Mouse (Mus musculus) neural tube, embryonic 13.5 days (tissue): Measurements from ENCODE around the gene Aftph. TPM values are rescaled to one million over a fixed set of nuclear protein-coding genes. Genes with fewer than 3 reads are reported as not detected.

Experiments
- ATAC-seq: fragments of 200-750 bp; cut with Nextera tagmentation; 2 replicates; pipeline ENCODE4 v1.8.0; 2017; ENCODE audit warnings: low read depth, mild to moderate bottlenecking, moderate TSS enrichment, moderate library complexity
- H3K27ac ChIP-seq: fragments of 300-500 bp; sonication (generic); replicated peaks from 2 replicates; pipeline ENCODE4 v1.5.1; 2015; ENCODE audit warnings: moderate library complexity, mild to moderate bottlenecking, inconsistent platforms
- H3K27me3 ChIP-seq: fragments of 300-500 bp; sonication (generic); 2 replicates; pipeline ENCODE4 v1.6.1; 2015; ENCODE audit warnings: mild to moderate bottlenecking, inconsistent platforms
- H3K36me3 ChIP-seq: fragments of 300-500 bp; sonication (generic); 2 replicates; pipeline ENCODE4 v1.6.1; 2015; ENCODE audit warnings: mild to moderate bottlenecking, inconsistent platforms
- H3K4me1 ChIP-seq: fragments of 300-500 bp; sonication (generic); replicated peaks from 2 replicates; pipeline ENCODE4 v1.6.1; 2015; ENCODE audit warnings: inconsistent platforms
- H3K4me2 ChIP-seq: fragments of 300-500 bp; sonication (generic); 2 replicates; pipeline ENCODE4 v1.6.1; 2015; ENCODE audit warnings: inconsistent platforms, mild to moderate bottlenecking, moderate library complexity
- H3K4me3 ChIP-seq: fragments of 300-500 bp; sonication (generic); 2 replicates; pipeline ENCODE4 v1.5.1; 2015; ENCODE audit warnings: mild to moderate bottlenecking, inconsistent platforms
- H3K9ac ChIP-seq: fragments of 300-500 bp; sonication (generic); 2 replicates; pipeline ENCODE4 v1.6.1; 2015; ENCODE audit warnings: moderate library complexity, mild to moderate bottlenecking, inconsistent platforms
- H3K9me3 ChIP-seq: fragments of 300-500 bp; sonication (generic); 2 replicates; pipeline ENCODE4 v1.6.1; 2016; ENCODE audit warnings: inconsistent platforms
- WGBS: fragments of 180-500 bp; shearing (Covaris S2); methylation state at CpG from one replicate; pipeline ENCODE4 v1.1.7; 2015; 5-methylcytosine and 5-hydroxymethylcytosine counted together
- polyA plus RNA-seq: library from polyadenylated mRNA; unstranded; fragments of >200 nt; fragmentation: Nextera tagmentation; extraction: Ambion mirVana; gene quantifications from 2 replicates; pipeline ENCODE4 v1.2.1, GENCODE M21; 2015

The Aftph gene
- polyA plus RNA-seq, 1 experiment from 2014 or later, result 38.3 TPM

DNA sequence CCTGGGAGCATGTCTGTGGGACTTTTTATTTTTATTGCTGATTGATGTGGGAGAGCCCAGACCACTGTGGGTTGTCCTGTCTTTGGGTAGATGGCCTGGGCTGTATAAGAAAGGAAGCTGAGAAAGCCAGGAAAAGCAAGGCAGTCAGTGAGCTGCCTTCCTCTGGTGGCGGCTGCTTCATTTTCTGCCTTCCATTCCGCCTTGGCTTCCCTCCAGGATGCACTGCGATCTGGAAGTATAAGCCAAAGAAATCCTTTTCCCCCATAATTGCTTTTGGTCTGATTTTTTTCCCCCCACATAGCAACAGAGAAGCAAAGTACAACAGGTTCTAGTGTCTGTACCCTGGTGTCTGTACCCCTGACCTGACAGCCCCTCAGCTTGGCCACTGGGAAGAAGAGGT, 82.3 kb downstream of the Aftph start:
- Histone ChIP-seq H3K9me3 (no peaks in the 10 kb centered on the region), H3K27me3 (no peaks in the 10 kb centered on the region), H3K27ac (0 out of 2 replicates have a peak overlapping the region, but pooled peaks have one; percentile 18), H3K36me3 (no peaks in the 10 kb centered on the region), H3K4me3 (no peak overlapping the region), H3K9ac (no peak overlapping the region), H3K4me2 (no peak overlapping the region), H3K4me1 (peaks cover 42% of the 10 kb centered on the region)
- no peak for ATAC-seq
- WGBS, result 74% methylated on average over 3 of the region's 3 CpGs

DNA sequence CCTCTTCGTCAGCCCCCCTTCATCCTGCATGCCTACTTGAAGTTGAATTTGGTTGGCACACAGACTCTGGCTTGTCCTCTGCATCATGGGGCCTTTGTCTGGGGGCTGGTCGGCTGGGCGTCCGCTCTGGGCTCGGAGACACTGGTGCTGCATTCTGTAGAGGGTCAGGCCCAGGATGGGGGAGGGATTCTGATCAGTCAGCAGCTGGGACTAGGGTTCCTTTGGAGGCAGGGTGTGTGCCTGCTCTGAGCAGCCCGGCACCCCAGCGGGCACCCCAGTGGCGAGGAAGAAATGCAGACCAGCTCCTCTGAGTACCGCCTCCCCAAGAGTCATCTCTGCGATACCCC, 84.7 kb downstream of the Aftph start:
- whole genome bisulfite sequencing, result 11% methylated on average over 10 of the region's 10 CpGs
- Histone ChIP-seq H3K9ac (peak overlapping the region; percentile 57), H3K4me3 (peak overlapping the region; percentile 8)

DNA sequence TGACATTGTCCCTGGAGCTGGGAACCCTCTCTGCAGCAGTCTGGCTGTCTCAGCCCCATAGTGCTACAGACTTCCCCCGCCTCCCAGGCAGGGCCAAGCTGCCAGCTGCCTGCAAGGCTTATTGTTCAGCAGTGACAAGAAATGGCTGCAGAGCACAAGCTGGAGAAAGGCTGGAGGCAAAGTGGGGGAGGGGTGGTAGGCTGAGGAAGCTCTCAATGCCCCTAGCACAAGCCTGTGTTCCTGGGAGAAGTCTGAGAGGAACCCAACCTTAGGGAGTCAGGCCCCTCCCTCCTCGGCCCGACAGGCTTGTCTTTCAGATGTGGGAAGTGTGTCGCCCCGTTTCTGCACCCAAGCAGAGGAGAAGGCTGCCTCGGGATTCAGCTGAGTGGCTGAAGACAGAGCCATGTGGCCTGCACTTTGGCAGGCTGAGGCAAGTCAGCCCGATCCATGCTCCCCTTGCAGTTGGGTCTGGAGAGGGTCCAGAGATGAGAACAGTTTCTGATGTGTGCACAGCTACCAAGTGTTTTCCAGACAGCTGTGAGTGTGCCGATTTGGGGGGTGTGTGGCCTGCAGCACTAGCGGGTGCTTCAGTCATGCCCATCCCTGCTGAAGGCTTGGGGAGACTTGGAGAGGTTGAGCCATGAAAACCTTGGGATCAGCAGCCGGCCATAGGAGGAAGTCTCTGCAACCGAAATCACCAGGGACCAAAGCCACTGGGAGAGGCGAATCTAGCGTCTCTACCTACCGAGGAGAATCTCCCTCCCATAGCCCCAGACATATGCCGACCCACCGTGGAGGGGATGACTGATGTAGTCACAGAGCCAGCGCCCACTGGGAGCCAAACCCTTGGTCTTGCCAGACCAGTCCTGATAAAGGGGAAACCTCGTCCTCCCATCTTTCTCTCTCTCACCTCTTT, 85.3 kb downstream of the Aftph start:
- Histone ChIP-seq H3K4me3 (peak overlapping the region; percentile 8), H3K36me3 (no peaks in the 10 kb centered on the region), H3K4me1 (peaks cover 48% of the 10 kb centered on the region), H3K9me3 (no peaks in the 10 kb centered on the region), H3K9ac (peak overlapping the region; percentile 57), H3K4me2 (peak overlapping the region; percentile 46), H3K27ac (peak overlapping the region; percentile 91), H3K27me3 (no peaks in the 10 kb centered on the region)
- peak; percentile 86 for ATAC-seq
- 15% methylated on average over 18 of the region's 18 CpGs for WGBS

More for the DNA sequence above, 84.7 kb downstream of the Aftph start:
- H3K4me2 ChIP-seq, result peak overlapping the region; percentile 46
- H3K27ac ChIP-seq, result peak overlapping the region; percentile 91
- H3K27me3 ChIP-seq, result no peaks in the 10 kb centered on the region
- H3K4me1 ChIP-seq, result peaks cover 43% of the 10 kb centered on the region
- ATAC-seq, result peak; percentile 33
- no peaks in the 10 kb centered on the region for H3K9me3 ChIP-seq
- no peaks in the 10 kb centered on the region for H3K36me3 ChIP-seq

DNA sequence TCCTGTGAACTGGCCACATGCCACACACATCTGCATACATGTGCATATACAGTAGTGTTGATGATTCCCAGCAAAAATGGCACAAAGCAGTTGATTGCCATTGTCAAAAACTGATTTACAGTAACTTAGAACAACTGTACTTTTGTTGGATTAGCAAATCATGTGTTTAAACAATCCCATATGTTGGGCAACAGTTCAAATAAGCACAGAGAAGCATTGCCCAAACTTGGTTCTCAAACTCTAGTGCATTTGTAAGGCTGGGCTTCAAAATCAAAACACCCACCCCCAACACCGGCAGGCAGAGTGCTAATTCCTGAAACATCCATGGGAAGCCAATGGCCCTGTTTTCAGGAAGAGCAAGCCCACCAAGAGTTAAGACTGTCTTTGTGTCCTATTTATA, 90.2 kb downstream of the Aftph start:
- no peak overlapping the region for H3K4me3 ChIP-seq
- H3K9me3 ChIP-seq, result no peaks in the 10 kb centered on the region
- no peak overlapping the region for H3K9ac ChIP-seq
- H3K4me2 ChIP-seq, result no peak overlapping the region
- WGBS, result 74% methylated on average over 1 of the region's 1 CpGs
- no peak for ATAC-seq
- peaks cover 77% of the 10 kb centered on the region for H3K4me1 ChIP-seq
- H3K36me3 ChIP-seq, result peaks cover 8% of the 10 kb centered on the region; the same call in 1 of the 2 replicates
- no peak overlapping the region for H3K27ac ChIP-seq
- H3K27me3 ChIP-seq, result no peaks in the 10 kb centered on the region

DNA sequence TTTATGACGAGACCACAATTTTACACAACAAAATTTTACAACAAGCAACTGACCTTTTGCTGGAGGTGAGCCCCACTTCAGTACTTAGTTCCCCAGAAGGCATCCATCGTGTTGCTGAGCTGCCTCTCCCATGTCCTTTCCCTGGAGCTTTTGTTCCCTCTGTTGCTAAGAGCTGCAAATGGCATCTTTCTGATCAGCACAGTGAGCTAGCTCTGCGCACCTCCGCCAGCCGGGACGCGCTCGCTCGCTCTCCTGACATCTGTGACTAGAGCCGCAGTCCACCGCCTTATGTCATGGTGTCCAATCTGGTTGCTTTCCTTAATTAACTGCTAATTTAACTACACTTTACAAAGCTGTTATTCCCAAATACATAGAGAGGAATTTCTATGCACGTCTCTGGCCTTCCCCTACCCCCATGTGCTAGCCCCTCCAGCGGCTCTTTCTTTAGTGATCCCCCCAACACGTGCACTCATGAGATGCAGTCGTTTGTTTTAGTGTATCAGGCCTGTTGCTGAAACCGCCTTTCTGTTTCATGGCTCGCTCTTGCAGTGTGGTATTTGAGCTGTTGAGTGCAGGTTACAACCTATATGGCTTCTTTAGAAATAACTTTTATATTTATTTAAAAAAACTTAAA, 91.3 kb downstream of the Aftph start:
- Histone ChIP-seq H3K9me3 (no peaks in the 10 kb centered on the region), H3K36me3 (peaks cover 8% of the 10 kb centered on the region; the same call in 1 of the 2 replicates), H3K4me2 (no peak overlapping the region), H3K27ac (peak overlapping the region; percentile 59), H3K9ac (no peak overlapping the region), H3K4me3 (no peak overlapping the region), H3K4me1 (peaks cover 75% of the 10 kb centered on the region), H3K27me3 (no peaks in the 10 kb centered on the region)
- peak; percentile 68 for ATAC-seq
- WGBS, result 18% methylated on average over 17 of the region's 17 CpGs

DNA sequence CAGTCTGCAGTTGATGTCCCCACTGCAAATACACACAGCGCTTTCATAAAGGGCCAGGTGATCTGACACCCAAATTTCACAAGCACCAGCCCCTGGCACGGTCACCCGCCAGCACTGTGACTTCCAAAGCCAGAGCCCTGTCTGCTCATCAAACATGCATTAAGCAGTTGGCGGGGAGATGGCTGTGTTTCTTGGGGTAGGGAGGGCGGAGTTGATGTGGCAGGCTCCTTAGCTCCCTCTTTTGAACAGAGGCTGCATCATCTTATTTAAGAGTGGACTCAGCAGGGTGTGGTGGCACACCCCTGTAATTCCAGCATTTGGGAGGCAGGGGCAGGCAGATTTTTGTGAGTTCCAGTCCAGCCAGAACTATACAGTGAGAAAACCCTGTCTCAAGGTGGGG, 91.9 kb downstream of the Aftph start:
- WGBS, result 41% methylated on average over 5 of the region's 5 CpGs
- Histone ChIP-seq H3K36me3 (peaks cover 8% of the 10 kb centered on the region; the same call in 1 of the 2 replicates), H3K4me2 (no peak overlapping the region), H3K9ac (no peak overlapping the region; the same call in 1 of the 2 replicates), H3K27ac (peak overlapping the region; percentile 59; the same call in 1 of the 2 replicates), H3K4me3 (no peak overlapping the region), H3K27me3 (no peaks in the 10 kb centered on the region), H3K9me3 (no peaks in the 10 kb centered on the region), H3K4me1 (peaks cover 69% of the 10 kb centered on the region)
- ATAC-seq, result peak; percentile 45; the same call in 1 of the 2 replicates

DNA sequence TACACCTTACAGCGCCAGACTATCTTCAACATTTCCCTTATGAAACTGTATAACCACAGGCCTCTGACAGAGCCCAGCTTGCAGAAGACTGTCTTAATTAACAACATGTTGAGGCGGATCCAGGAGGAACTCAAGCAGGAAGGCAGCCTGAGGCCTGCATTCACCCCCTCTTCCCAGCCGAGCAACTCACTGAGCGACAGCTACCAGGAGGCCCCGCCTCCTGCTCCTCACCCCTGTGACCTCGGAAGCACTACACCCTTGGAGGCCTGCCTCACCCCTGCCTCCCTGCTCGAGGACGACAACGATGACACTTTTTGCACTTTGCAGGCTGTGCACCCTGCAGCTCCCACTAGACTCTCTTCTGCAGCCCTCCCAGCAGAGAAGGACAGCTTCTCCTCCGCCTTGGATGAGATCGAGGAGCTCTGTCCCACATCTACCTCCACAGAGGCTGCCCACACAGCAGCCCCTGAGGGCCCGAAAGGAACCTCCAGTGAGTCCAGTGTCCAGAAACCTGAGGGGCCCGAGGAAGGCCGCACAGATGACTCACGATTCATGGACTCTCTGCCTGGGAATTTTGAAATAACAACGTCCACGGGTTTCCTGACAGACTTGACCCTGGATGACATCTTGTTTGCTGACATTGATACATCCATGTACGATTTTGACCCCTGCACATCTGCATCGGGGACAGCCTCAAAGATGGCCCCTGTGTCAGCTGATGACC, 93.3 kb downstream of the Aftph start:
- no peaks in the 10 kb centered on the region for H3K9me3 ChIP-seq
- H3K36me3 ChIP-seq, result peaks cover 8% of the 10 kb centered on the region; the same call in 1 of the 2 replicates
- 60% methylated on average over 19 of the region's 19 CpGs for WGBS
- H3K27me3 ChIP-seq, result no peaks in the 10 kb centered on the region
- no peak for ATAC-seq
- H3K4me1 ChIP-seq, result peaks cover 63% of the 10 kb centered on the region
- H3K27ac ChIP-seq, result no peak overlapping the region
- H3K4me2 ChIP-seq, result no peak overlapping the region
- no peak overlapping the region for H3K4me3 ChIP-seq
- no peak overlapping the region for H3K9ac ChIP-seq

DNA sequence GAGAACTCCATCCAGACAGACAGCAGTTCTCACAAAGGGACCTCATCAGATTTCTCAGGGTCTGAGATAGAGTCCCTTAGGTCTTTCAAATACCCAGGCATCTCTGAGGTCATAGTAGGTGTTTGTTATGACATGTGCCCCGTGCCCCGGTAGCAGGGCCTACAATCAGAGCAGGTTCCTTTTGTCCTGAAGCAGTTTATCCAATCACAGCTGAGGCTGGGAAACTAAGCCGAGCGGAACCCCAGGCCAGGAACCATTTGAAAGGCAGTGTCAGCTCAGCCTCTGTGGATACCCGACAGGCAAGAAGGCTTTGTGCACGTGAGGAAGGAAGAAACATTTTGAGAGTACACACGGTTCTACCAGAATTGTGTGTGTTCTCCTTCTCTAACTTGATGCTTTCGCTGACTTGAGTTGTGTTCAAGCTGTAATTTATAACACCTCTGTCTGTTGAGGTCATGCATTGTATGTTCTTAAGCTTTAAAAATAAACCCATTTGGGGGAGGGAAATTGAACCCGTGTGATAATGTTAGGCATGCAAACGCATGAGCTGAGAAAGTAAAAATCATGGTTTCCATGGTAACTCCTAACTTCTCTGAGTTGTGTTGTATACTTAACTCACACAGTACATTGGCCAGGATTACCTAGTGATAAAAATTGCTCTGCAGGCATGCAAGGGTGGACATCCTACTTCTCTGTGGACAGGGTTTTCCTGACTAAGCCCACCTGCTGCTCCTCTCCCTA, 94.2 kb downstream of the Aftph start:
- no peak overlapping the region for H3K27ac ChIP-seq
- no peak for ATAC-seq
- no peaks in the 10 kb centered on the region for H3K9me3 ChIP-seq
- peaks cover 58% of the 10 kb centered on the region for H3K4me1 ChIP-seq
- H3K27me3 ChIP-seq, result no peaks in the 10 kb centered on the region
- peaks cover 8% of the 10 kb centered on the region; the same call in 1 of the 2 replicates for H3K36me3 ChIP-seq
- H3K4me2 ChIP-seq, result no peak overlapping the region
- H3K9ac ChIP-seq, result no peak overlapping the region
- no peak overlapping the region for H3K4me3 ChIP-seq
- 30% methylated on average over 10 of the region's 10 CpGs for WGBS

DNA sequence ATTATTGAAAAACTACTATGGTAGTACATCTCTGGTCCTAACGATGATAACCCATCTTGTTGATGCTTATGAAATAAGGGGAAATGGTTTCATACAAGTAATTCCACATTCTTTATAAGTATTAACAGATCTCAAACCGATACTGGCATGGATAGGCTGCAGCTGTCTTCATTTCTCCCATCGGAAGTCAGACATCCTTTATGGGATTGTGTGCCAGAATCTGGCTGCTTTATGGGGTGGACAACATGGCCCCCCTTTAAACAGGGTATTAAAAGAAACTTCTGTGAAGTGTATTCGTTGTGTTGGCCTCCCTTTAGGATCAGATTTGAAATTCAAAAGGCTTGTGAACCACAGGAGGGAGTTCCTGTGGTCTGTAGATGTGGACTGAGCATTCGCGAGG, 95.2 kb downstream of the Aftph start:
- 58% methylated on average over 6 of the region's 6 CpGs for WGBS
- H3K4me1 ChIP-seq, result peaks cover 55% of the 10 kb centered on the region
- no peaks in the 10 kb centered on the region for H3K9me3 ChIP-seq
- ATAC-seq, result no peak
- H3K4me3 ChIP-seq, result no peak overlapping the region
- peaks cover 8% of the 10 kb centered on the region; the same call in 1 of the 2 replicates for H3K36me3 ChIP-seq
- no peak overlapping the region for H3K9ac ChIP-seq
- no peak overlapping the region for H3K27ac ChIP-seq
- no peaks in the 10 kb centered on the region for H3K27me3 ChIP-seq
- H3K4me2 ChIP-seq, result no peak overlapping the region

DNA sequence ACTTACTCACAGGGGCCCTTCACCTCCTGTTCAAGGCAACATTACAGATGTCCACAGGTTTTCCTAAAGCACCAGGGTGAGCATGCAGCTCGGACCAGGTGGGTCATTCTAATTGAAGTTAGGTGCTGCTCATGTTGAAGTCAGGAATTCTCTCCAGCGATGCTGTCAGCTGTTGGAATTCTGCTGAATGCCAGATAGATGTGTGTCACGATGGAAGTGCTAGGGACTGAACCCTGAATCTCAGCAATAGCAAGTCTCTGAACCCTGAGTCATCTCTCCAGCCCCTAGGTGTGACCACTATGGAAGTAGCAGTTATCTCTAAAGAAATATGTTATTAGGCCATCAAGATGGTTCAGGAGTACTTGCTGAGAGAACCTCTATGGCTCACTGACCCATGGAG, 95.9 kb downstream of the Aftph start:
- H3K9me3 ChIP-seq, result no peaks in the 10 kb centered on the region

DNA sequence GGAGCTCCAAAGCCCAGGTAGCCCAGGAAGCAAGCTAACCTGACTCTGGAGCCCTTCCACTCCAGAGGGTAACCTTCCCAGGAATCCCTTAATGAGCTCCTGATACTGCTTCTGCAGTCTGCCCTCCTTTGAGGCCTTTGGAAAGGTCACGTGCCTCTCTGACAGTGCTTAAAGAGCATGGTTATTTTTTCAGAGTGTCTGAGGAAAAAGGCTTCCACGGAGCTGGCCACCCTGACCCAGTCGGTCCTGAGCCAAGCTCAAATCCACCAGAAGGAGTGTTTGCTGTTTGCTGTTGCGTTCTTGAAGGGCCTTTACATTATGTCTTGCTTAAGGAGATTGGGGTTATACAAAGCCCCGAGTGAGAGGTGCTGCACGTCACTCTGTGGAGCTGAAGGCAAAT, 96.5 kb downstream of the Aftph start:
- H3K4me1 ChIP-seq, result peaks cover 55% of the 10 kb centered on the region
- no peaks in the 10 kb centered on the region for H3K9me3 ChIP-seq
- no peak overlapping the region for H3K27ac ChIP-seq
- H3K4me2 ChIP-seq, result no peak overlapping the region
- WGBS, result 70% methylated on average over 6 of the region's 6 CpGs
- no peak for ATAC-seq
- H3K36me3 ChIP-seq, result peaks cover 8% of the 10 kb centered on the region; the same call in 1 of the 2 replicates
- H3K27me3 ChIP-seq, result no peaks in the 10 kb centered on the region
- H3K9ac ChIP-seq, result no peak overlapping the region
- H3K4me3 ChIP-seq, result no peak overlapping the region

More for the DNA sequence above, 95.9 kb downstream of the Aftph start:
- Histone ChIP-seq H3K27ac (no peak overlapping the region), H3K4me1 (peaks cover 55% of the 10 kb centered on the region), H3K27me3 (no peaks in the 10 kb centered on the region), H3K4me3 (no peak overlapping the region), H3K4me2 (no peak overlapping the region), H3K36me3 (peaks cover 8% of the 10 kb centered on the region; the same call in 1 of the 2 replicates), H3K9ac (no peak overlapping the region)
- ATAC-seq, result no peak
- WGBS, result 86% methylated on average over 3 of the region's 3 CpGs
